Mouse (Mus musculus): ENCODE data around the gene Fuca1. TPM values are rescaled to one million over a fixed set of nuclear protein-coding genes. Genes with fewer than 3 reads are reported as not detected.
A peak's percentile ranks its signal among the peaks of the same experiment; 100 is the strongest.

The Fuca1 gene
- 87.7 and 93.3 TPM in 2 replicates for polyA plus RNA-seq (2014; fragmentation: Nextera tagmentation; extraction: Ambion mirVana)

DNA sequence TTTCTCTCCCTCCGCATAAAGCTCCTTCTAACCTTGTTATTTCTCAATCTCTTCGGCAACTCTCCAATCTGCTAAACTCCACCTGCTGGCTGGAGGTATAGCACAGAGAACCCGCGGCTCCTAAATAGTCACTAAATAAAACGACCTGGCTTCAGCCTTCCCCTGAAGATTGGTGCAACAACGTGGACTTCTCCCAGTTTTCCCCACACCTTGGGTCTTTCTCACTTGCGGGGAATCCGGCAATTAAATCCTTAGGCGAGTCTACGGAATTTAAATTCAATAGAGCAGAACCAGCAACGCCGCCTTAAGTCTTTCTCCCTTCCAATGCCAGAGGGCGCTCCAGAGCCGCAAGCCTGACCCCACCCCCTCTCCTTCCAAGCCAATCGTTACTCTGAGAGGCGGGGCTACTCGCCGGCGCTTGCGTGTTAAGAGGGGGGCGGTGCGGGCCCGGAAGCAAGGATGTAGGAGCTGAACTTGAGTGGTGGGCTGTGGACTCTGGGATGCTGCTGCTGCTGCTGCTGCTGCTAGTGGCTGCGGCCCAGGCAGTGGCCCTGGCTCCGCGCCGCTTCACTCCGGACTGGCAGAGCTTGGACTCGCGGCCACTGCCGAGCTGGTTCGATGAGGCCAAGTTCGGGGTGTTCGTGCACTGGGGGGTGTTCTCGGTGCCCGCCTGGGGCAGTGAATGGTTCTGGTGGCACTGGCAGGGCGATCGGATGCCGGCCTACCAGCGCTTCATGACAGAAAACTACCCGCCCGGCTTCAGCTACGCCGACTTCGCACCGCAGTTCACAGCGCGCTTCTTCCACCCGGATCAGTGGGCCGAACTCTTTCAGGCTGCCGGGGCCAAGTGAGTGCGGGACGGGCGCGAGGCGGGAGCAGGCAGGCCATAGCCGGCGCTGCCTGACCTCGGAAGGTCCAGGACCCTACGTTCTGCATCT is at the start of gene Fuca1:
Gene Fuca1 (plus strand): TSS at position 432 of the 938 bp plus-strand sequence.
- 2% methylated on average over 60 of the region's 60 CpGs for WGBS
- H3K4me2 ChIP-seq (replicated peaks; ENCODE audit: low read depth, low read length), result peak within 1 kb of the TSS; percentile 90
- H3K36me3 ChIP-seq (ENCODE audit: control insufficient read depth, insufficient read depth, low read length), result peaks cover 7% of the 10 kb centered on the region
- H3K9ac ChIP-seq (replicated peaks; ENCODE audit: low read depth, low read length), result peak within 1 kb of the TSS; percentile 79
- peak within 1 kb of the TSS; percentile 81 for H3K4me3 ChIP-seq (ENCODE audit: low read depth, low read length)
- no peaks in the 10 kb centered on the region for H3K9me3 ChIP-seq (ENCODE audit: control insufficient read depth, low read depth, low read length)
- ATAC-seq (ENCODE audit: insufficient number of reproducible peaks, insufficient read depth, low FRiP score, low read depth), result peak; percentile 91
- H3K4me1 ChIP-seq (ENCODE audit: control insufficient read depth, insufficient read depth, low read length), result no peaks in the 10 kb centered on the region; the same call in 1 of the 2 replicates
- peak within 1 kb of the TSS; percentile 72 for H3K27ac ChIP-seq (ENCODE audit: low read length)
- H3K27me3 ChIP-seq (ENCODE audit: control insufficient read depth, insufficient read depth, low read length), result no peaks in the 10 kb centered on the region

- Histone ChIP-seq H3K9me3 (ENCODE audit: control insufficient read depth, low read depth, low read length) (no peaks in the 10 kb centered on the region), H3K36me3 (ENCODE audit: control insufficient read depth, insufficient read depth, low read length) (peaks cover 17% of the 10 kb centered on the region), H3K4me3 (ENCODE audit: low read depth, low read length) (peak overlapping the region; percentile 68), H3K4me2 (replicated peaks; ENCODE audit: low read depth, low read length) (peak overlapping the region; percentile 65), H3K4me1 (ENCODE audit: control insufficient read depth, insufficient read depth, low read length) (peaks cover 40% of the 10 kb centered on the region), H3K9ac (replicated peaks; ENCODE audit: low read depth, low read length) (peak overlapping the region; percentile 90), H3K27me3 (ENCODE audit: control insufficient read depth, insufficient read depth, low read length) (no peaks in the 10 kb centered on the region), H3K27ac (ENCODE audit: low read length) (peak overlapping the region; percentile 100; the same call in 1 of the 2 replicates)
- no peak for ATAC-seq (ENCODE audit: insufficient number of reproducible peaks, insufficient read depth, low FRiP score, low read depth)
- WGBS, result 35% methylated on average over 3 of the region's 3 CpGs
Measured at GRCm38 (mm10) chr4:135872015-135872414, 48.5 kb upstream of the Fuca1 start.

DNA sequence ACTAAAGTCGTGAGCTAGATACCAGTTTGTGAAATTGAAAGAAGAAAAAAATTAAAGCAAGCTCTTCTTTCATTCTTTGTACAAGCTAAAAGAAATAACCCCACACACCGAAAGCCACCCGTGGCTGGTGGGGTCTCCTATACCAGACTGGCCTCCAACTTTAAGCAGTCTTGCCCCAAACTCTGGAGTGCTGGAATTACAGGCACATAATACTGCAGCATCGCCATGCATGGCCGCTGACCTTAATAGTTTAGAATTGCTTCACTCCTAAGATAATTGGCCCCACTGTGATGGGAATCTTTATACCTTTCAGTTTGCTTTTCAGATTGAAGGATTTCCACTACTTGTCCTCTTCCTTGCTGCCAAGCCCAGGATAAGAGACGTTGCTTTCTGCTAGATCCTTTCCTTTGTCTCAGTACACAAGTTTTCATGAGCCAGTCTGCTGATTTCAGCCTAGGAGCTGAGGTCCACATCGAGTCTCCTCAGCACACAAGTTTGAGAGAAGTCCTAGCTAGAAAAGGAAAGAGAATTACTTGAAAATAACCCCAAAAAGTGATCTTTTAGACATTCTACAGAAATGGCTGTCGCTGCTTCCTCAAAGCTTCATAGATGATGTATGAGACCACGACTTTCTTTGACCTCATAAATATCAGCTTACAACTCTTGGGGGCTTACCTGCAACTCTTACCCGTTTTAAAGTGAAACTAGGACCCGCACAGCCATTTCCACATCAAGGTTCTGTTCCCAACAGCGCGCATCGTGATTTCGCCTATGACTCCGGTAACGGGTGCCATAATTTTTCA is 47.7 kb upstream of the Fuca1 start:
- no peaks in the 10 kb centered on the region for H3K9me3 ChIP-seq (ENCODE audit: control insufficient read depth, low read depth, low read length)
- WGBS, result 7% methylated on average over 17 of the region's 17 CpGs
- H3K27me3 ChIP-seq (ENCODE audit: control insufficient read depth, insufficient read depth, low read length), result no peaks in the 10 kb centered on the region
- ATAC-seq (ENCODE audit: insufficient number of reproducible peaks, insufficient read depth, low FRiP score, low read depth), result no peak
- peak overlapping the region; percentile 100 for H3K27ac ChIP-seq (ENCODE audit: low read length)
- H3K9ac ChIP-seq (replicated peaks; ENCODE audit: low read depth, low read length), result peak overlapping the region; percentile 90
- H3K4me1 ChIP-seq (ENCODE audit: control insufficient read depth, insufficient read depth, low read length), result peaks cover 41% of the 10 kb centered on the region
- H3K4me3 ChIP-seq (ENCODE audit: low read depth, low read length), result peak overlapping the region; percentile 68
- peaks cover 16% of the 10 kb centered on the region for H3K36me3 ChIP-seq (ENCODE audit: control insufficient read depth, insufficient read depth, low read length)
- peak overlapping the region; percentile 65 for H3K4me2 ChIP-seq (replicated peaks; ENCODE audit: low read depth, low read length)

DNA sequence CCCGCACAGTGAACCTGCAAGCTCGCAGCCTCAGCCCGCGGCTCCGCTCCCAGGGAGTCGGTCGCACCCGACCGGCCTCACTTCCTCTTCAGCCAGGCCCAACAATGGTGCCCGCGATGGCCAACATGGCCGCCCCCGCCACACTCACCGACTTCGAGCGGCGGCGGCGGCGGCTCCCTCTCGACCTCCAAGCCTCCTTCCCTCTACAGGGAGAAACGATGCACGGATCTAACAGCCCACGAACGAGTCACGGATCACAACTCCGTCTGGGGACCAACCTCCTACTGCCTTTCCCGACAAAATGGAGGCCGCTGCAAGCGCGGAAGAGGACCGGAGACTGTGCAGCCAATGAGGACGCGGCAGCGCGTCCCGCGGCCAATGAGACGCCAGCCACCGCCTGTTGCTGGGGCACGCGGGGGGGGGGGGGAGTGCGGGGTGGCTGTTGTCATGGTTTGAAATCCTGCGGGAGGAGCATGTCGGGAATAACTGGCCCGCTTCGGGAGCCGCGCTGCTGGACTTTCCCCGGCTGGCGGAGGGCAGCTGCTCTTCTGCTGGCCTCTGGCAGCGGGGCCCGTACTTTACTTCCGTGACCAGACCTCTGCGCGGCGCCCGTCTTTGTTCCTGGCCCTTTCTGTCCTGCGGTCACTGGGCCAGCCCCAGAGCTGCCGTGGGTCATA is 46.9 kb upstream of the Fuca1 start, which contains the start of gene Pnrc2:
Gene Pnrc2 (minus strand): TSS at position 325 of the 677 bp plus-strand sequence.
- under 1% methylated on average over 57 of the region's 60 CpGs for WGBS
- Histone ChIP-seq H3K4me3 (ENCODE audit: low read depth, low read length) (peak within 1 kb of the TSS; percentile 68), H3K27me3 (ENCODE audit: control insufficient read depth, insufficient read depth, low read length) (no peaks in the 10 kb centered on the region), H3K4me1 (ENCODE audit: control insufficient read depth, insufficient read depth, low read length) (peaks cover 41% of the 10 kb centered on the region), H3K36me3 (ENCODE audit: control insufficient read depth, insufficient read depth, low read length) (peaks cover 16% of the 10 kb centered on the region), H3K9ac (replicated peaks; ENCODE audit: low read depth, low read length) (peak within 1 kb of the TSS; percentile 90), H3K27ac (ENCODE audit: low read length) (peak within 1 kb of the TSS; percentile 100), H3K9me3 (ENCODE audit: control insufficient read depth, low read depth, low read length) (no peaks in the 10 kb centered on the region), H3K4me2 (replicated peaks; ENCODE audit: low read depth, low read length) (peak within 1 kb of the TSS; percentile 65)
- ATAC-seq (ENCODE audit: insufficient number of reproducible peaks, insufficient read depth, low FRiP score, low read depth), result peak; percentile 97

- peak overlapping the region; percentile 49; the same call in 1 of the 2 replicates for H3K9ac ChIP-seq (replicated peaks; ENCODE audit: low read depth, low read length)
- no peaks in the 10 kb centered on the region for H3K9me3 ChIP-seq (ENCODE audit: control insufficient read depth, low read depth, low read length)
Measured at GRCm38 (mm10) chr4:135874564-135875535, 45.7 kb upstream of the Fuca1 start.

DNA sequence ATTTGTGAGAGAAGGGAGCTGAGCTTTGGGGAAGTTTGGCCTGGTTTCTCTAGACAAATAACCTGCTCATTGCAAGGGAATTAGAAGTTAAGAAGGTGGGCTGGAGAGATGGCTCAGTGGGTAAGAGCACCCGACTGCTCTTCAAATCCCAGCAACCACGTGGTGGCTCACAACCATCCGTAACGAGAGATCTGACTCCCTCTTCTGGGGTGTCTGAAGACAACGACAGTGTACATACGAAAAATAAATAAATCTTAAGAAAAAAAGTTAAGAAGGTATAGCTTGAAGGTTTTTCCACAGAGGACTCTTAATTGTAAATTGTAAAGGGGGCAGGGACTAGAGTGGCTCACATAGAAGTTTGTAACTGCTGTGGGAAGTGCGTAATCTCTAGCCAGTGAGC is 45.0 kb upstream of the Fuca1 start:
- Histone ChIP-seq H3K4me2 (replicated peaks; ENCODE audit: low read depth, low read length) (no peak overlapping the region), H3K9me3 (ENCODE audit: control insufficient read depth, low read depth, low read length) (no peaks in the 10 kb centered on the region), H3K27ac (ENCODE audit: low read length) (peak overlapping the region; percentile 50; the same call in 1 of the 2 replicates), H3K9ac (replicated peaks; ENCODE audit: low read depth, low read length) (no peak overlapping the region), H3K4me3 (ENCODE audit: low read depth, low read length) (no peak overlapping the region), H3K27me3 (ENCODE audit: control insufficient read depth, insufficient read depth, low read length) (no peaks in the 10 kb centered on the region), H3K36me3 (ENCODE audit: control insufficient read depth, insufficient read depth, low read length) (peaks cover 14% of the 10 kb centered on the region), H3K4me1 (ENCODE audit: control insufficient read depth, insufficient read depth, low read length) (peaks cover 39% of the 10 kb centered on the region)
- no peak for ATAC-seq (ENCODE audit: insufficient number of reproducible peaks, insufficient read depth, low FRiP score, low read depth)
- 32% methylated on average over 7 of the region's 7 CpGs for WGBS

More at GRCm38 (mm10) chr4:135874564-135875535, 45.7 kb upstream of the Fuca1 start:
- Histone ChIP-seq H3K36me3 (ENCODE audit: control insufficient read depth, insufficient read depth, low read length) (peaks cover 16% of the 10 kb centered on the region), H3K4me2 (replicated peaks; ENCODE audit: low read depth, low read length) (peak overlapping the region; percentile 65), H3K4me1 (ENCODE audit: control insufficient read depth, insufficient read depth, low read length) (peaks cover 41% of the 10 kb centered on the region), H3K27me3 (ENCODE audit: control insufficient read depth, insufficient read depth, low read length) (no peaks in the 10 kb centered on the region), H3K27ac (ENCODE audit: low read length) (peak overlapping the region; percentile 100), H3K4me3 (ENCODE audit: low read depth, low read length) (no peak overlapping the region)
- WGBS, result 74% methylated on average over 10 of the region's 10 CpGs
- no peak for ATAC-seq (ENCODE audit: insufficient number of reproducible peaks, insufficient read depth, low FRiP score, low read depth)

DNA sequence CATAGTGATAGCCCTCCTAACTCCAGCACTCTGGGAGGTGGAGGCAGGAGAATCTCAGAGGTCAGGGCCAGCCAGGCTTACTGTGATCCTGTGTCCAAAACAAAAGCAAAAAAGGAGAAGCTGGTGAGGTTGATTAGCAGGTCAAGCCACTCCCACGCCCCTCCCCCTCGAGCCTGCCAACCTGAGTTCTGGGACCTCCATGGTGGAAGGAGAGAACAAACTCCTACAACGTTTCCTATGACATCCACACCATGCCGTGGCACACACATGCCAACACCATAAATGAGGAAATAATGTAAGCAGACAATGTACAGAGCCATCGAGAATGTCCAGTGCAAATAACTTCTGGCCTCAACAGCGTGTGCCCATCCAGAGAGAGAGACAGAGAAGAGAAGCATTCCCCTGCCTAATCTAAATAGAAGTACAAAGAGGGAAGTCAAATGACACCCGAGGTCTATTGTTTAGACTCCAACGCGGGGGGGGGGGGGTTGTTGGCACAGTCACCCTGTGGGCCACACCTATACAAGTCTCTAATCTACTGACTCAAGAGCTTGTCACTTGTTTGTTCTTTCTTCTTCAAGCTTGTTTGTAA is 44.4 kb upstream of the Fuca1 start:
- Histone ChIP-seq H3K9me3 (ENCODE audit: control insufficient read depth, low read depth, low read length) (no peaks in the 10 kb centered on the region), H3K27me3 (ENCODE audit: control insufficient read depth, insufficient read depth, low read length) (no peaks in the 10 kb centered on the region), H3K4me2 (replicated peaks; ENCODE audit: low read depth, low read length) (peak overlapping the region; percentile 43), H3K36me3 (ENCODE audit: control insufficient read depth, insufficient read depth, low read length) (peaks cover 10% of the 10 kb centered on the region), H3K27ac (ENCODE audit: low read length) (peak overlapping the region; percentile 50; the same call in 1 of the 2 replicates), H3K4me1 (ENCODE audit: control insufficient read depth, insufficient read depth, low read length) (peaks cover 37% of the 10 kb centered on the region), H3K4me3 (ENCODE audit: low read depth, low read length) (0 out of 2 replicates have a peak overlapping the region, but pooled peaks have one; percentile 2), H3K9ac (replicated peaks; ENCODE audit: low read depth, low read length) (no peak overlapping the region)
- WGBS, result 2% methylated on average over 9 of the region's 9 CpGs
- ATAC-seq (ENCODE audit: insufficient number of reproducible peaks, insufficient read depth, low FRiP score, low read depth), result no peak

All from stomach, embryonic 14.5 days (tissue).